Mouse (Mus musculus): ENCODE measurements around the gene Tnfaip8l2.

GRCm38 (mm10) chr3:95171105-95171504, 28.9 kb upstream of the Tnfaip8l2 start:
- TF ChIP-seq CTCF (IDR thresholded peaks at IDR 0.05; ENCODE audit: low read depth) (no peak), EP300 (IDR thresholded peaks at IDR 0.05; ENCODE audit: low read depth) (no peak)

All from heart, postnatal 0 days (tissue).